Mouse (Mus musculus) lung, postnatal 0 days (tissue): ENCODE results near the gene Muc3.

ENCODE experiments used
- CTCF ChIP-seq: IDR thresholded peaks from 2 replicates; pipeline ENCODE4 v1.5.1; 2016; ENCODE audit warnings: antibody characterized with exemption, mild to moderate bottlenecking
- EP300 ChIP-seq: IDR thresholded peaks from 2 replicates; pipeline ENCODE4 v1.6.1; 2016; ENCODE audit warnings: antibody characterized with exemption, mild to moderate bottlenecking, control low read depth

- TF ChIP-seq CTCF (no peak), EP300 (no peak)
These were observed 47.0 kb downstream of the Muc3 start for GRCm38 (mm10) chr5:137102078-137102477.
